Mouse (Mus musculus) frontal cortex, postnatal 14 days (tissue): ENCODE results near the gene Gm5089.
"Not testable (repeated sequence)": the region's sequence is repeated elsewhere in the genome, so short reads cannot be mapped to it uniquely, and the experiment has no call there.

Source experiments
- DNase-seq, 2 experiments: peaks; one replicate each; pipeline ENCODE4 v3.0.0; 2022; ENCODE audit warnings: low spot score in 2 of 2

Gene Gm5089

DNA sequence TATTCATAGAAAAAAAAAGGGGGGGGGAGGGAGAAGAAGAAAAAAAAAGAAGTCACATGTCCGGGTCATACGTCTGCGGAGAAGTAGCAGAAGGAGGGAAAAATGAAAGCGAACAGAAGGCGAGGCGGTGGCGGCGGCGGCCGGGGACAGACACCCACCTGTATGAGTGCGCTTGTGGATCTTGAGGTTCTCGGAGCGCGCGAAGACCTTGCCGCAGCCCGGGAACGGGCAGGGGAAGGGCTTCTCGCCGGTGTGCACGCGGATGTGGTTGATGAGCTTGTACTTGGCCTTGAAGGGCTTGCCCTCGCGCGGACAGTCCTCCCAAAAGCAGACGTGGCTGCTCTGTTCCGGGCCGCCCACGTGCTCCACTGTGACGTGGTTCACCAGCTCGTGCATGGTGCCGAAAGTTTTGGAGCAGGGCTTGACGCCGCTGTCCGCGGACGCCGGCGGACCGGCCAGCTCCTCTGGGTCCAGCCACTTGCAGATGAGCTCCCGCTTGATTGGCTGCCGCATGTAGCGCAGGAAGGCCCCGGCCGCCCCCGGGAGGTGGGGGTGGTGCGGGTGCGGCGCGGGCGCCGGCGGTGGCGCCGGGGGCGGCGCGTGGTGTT lies 12.9 kb upstream of the Gm5089 start:
- DNase-seq = not testable (repeated sequence)

DNA sequence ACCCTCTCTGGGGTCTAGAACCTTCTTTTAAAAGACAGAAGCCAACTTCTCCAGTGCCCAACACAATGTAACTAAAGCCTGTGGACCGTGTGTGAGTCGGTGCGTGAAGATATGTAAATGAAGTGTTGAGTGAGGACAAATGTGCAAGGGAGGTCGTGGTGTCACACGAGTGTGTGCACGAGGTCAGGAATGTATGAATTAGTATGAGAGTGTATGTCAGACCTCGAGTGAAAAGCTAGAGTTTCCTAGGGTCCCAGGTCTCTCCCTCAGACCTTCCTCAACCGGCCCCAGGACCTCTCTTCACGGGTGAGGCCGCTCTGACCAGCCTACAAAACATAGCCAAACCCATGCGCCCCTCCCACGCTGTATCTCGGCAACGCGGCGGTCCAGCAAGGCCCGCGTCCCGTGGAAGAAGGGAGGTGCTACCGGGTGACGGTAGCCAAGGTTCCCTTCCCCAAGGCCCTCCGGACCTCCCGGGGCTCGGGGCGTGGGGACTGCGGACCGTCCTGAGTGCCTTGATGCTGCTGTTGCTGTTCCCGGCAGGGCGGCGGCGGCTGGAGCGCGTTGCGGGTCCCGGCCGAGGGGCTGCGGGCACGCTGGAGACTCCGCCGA lies 12.3 kb upstream of the Gm5089 start:
- no peak for DNase-seq

DNA sequence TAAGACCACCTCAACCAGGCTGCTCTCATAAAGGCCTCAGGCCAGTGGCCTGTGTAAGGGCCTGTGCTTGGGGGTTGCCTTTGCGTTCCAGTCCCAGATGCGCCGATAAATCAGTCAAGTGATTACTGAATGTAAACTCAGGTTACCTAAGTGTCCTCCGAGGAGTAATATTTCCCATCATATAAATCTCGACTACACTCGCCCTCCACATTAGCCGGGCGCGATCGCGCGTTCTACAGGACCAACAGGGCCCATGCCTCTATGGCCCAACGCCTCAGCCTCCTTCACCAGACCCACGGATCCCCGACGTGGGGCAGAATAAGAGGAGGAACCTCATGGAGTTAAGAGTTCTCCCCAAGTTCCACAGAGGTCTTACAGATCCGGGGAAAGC lies 11.8 kb upstream of the Gm5089 start:
- no peak for DNase-seq

DNA sequence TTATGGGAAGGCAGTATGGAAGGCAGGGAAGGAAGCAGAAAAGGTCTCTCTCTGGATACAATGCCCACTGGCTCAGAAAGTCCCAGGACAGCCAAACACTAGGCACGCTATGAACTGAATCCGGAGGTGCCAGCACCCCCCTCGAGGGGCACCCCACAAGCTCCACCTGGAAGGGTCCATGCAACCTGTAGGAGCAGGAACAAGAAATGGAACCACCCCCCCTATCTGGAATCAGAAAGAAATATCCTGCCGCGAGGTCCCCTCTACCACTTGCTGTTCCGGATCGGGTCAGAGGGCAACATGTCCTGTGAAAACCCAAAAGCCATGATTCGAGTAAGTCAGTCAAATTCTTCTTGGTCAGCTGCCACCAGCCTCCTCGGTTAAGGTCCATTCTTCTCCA lies 11.1 kb upstream of the Gm5089 start:
- no peak for DNase-seq

DNA sequence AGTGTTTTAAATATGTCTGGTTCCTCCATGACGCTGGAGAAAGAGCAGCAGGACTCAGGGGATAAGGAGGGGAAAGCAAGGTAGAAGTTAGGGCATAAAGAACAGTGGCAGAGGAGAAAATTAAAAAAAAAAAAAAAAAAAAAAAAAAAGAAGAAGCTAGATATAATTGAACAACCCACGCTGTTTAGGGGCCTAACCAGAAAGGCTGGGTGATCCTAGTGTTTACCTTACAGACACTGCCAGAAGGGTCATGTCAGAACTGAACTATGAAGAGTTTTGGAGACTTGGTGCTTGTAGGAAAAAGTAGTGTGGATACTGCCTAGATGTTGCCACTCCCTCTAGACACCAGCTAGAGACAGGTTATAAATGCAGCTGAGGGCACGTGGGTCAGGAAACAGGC lies 10.6 kb upstream of the Gm5089 start:
- DNase-seq = no peak

DNA sequence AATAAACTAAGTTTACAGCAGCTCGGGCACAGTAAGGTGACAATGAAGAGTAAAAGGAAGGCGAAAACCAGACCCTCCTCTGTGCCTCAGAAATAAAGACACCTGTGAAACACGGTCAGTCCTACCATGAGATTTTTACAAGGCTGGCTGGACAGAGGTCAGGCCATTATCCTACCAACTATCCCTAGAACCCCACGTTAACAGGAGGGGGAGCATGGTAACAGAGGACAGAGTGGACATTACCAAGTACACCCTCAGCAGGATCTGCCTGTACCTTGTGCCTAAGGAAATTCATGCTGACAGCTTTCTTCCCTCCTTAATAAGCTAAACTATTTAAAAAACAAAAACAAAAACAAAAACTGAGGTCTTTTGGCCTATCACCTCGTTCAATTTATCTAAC lies 9.3 kb upstream of the Gm5089 start:
- no peak for DNase-seq

DNA sequence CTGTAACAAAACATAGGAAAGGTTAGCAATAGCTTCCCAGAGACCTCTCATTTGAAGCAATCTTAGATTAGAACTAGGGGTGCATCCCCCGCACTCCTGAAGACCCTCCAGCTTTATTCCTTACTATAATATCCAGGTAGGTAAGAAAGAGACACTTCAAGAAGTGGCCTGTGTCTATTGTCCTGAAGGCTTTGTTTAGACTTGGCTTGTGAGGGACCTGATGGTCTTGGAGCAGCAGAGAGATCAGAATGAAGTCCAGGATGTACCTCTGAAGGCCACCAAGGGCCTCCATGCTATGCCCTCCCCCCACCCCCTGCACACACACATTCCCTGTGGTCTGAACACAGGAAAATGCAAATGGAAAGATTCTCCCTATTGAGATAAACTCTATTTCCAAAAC lies 8.9 kb upstream of the Gm5089 start:
- no peak for DNase-seq

DNA sequence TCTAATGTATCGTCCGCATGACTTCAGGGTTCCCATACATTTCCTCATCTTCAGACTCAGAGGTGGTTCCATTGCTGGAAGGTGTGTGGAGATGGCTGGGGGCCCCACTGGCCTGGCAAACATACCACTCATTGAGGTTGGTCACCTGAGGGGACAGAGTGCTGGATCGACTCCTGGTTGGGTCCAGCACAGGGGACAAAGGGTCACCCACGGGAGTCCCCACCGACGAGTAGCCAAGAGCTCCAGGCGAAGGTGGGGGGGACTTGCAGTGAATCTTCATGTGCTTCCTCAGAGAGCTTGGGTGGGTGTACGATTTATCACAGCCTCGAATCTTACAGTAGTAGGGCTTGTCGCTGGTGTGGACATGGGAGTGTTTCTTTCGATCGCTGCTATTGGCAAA lies 8.4 kb upstream of the Gm5089 start:
- DNase-seq = not testable (repeated sequence)

DNA sequence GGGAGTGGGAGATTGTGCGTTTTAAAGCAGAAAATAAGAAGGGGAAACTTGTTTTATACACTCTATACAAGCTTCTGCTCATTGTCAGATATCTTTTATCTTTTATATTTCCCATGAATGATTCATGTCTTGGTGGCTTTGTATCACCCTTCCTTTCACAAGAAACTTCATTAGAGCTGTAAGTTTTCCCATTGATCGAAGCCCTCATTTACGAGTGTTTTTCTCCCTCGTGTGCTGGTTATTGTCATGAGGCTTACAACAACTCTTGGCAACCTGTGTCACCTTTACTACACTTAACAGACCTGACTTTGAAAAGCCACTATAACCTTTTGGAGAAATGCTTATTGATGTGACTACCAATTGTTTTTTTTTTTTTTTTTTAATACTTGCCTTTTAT lies 4.6 kb upstream of the Gm5089 start:
- no peak for DNase-seq

DNA sequence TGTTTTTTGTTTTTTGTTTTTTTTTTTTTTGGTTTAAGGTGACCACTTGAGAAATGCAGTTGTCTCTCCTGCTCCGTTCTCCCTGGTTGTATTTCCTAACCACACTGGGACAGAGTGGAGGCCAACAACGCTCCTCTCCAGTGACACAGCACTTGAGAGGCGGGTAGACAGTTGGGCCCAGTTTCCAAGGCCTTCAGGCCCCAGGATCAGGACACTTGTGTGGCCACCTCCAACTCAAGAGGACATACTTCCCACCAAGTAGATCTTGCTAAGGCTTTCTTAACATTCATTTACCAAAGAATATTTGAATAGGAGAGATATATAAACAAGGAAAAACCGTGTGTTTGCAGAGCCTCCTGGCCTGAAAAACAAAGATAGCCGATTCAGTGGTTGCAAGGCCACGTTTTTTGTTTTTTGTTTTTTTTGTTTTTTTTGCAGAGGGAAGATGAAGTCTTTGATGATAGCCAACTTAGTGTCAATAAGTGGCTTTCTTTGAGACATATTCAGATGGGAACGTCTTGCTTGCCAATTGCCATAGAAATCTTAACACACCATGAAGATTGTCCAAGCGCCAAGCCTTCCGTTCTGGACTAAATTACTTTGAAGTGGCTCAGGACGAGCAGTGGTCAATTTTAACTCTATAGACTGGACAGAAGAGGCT lies 4.1 kb upstream of the Gm5089 start:
- no peak for DNase-seq

DNA sequence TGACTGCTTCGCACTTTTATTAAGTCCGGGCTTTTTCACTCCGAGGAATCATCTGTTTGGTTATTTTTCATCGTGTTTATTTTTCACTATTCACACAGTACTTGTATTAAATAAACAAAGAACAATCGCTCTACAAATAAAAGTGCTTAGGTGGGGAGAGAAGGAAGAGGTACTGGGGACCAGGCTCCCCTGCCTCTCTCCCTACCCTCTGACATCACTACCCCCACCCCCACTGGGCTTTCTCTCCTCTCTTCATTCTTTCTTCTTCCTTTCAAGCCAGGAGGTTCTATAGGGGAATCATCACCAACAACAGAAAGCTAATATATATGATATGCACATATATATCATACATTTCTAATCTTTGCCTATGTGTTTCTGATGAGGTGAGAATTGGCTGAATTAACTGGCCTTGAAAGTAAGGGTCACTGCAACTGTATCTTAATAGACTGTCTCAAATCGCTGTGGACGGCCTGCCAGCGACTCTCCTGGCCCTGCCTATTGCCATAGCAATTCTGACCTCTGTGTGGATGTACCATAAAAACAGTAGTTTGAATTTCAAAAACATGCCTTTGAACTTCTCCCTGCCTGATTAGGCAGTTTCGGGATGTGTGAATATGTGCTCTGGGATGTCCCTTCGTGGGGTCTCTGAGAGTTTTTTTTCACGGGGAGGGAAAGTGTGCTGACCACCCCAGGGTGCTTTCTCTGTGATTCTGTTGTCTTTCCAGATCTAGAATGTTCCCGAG lies 3.3 kb upstream of the Gm5089 start:
- DNase-seq = no peak

DNA sequence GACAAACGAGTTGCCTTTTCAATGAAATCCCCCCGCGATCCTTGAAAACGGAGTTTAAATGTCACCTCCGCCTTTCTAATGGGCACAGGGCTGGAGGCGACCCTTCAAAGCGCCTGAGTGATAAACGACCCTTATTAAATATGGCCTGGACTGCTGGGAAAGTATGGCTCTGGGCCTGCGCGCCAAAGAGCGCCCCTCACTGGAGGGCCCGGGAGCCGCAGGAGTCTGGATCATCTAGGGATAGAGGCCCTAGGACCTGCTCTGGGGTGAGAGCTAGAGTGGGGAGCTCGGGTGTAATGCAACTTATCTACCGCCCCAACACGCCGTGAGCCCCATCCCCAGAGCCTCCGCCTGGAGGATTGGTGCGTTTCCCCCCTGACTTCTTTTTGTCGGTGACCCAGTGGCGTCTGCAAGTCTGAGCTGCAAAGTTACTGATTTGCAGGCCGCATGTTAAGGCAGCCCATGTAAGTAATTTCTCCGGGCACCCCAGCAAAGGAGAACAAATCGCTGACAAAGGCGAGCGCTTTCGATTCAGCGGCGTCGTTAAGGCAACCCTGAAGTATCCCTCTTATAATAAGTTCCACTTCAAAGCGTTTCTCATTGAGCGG lies 2.6 kb upstream of the Gm5089 start:
- no peak for DNase-seq

DNA sequence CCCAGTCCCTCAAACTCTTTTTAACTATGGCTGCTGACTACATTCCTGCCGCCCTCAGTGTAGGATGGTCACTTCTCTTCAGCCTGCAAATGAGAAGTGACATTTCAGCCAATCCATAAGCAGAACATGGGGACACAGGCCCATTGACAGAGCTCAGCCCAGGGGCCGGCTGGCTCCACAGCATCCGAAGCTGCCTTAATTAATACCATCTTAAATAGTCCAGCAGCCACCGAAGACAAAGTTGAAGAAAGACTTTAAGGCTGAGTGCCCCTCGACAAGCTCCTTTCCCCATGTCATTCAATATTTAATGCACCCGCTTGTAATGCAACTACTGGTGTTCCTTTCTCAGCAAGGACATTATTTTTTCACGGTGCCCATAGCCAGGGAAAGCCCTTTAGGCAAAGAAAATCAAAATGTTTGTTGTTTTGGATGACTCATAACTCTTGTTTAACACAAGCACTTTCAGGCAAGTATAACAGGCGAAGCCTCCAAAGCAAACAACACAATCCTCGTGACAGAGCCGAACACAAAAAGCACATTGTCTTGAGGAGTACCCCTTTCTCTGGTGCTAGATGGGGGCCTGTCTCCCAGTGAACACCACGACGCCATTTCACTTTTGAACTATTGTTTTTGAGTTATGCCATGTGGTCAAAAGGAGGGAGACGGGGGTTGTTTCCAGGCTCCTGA lies 1.9 kb upstream of the Gm5089 start:
- DNase-seq = no peak

DNA sequence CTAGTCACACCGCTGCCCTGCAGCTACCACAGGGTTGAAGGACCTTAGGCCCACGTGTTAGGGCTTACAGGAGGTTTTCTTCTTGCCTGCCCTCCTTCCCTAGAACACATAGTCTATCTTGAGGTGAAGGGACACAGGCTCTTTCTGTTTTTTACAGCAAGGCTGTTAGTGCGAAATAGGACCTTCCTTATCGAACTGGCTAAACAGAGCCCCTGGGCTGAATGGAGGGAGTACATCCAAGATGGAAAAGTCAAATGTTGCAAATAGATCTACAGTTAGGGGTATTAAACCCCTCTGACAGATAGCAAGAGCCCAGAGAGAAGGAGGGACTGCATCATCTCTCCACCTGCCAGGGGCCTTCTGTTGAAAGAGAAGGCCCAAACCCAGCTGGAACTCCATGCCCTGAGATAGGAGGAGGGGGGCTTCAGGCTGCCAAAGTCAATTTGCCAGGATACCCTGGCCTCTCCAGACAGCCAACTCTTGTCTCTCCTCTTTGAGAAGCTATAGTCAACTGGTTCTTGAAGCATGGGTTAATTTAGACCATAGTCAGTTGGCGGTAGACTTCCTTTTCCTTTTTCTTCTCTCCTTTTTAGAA lies 733 bp upstream of the Gm5089 start:
- DNase-seq = no peak

DNA sequence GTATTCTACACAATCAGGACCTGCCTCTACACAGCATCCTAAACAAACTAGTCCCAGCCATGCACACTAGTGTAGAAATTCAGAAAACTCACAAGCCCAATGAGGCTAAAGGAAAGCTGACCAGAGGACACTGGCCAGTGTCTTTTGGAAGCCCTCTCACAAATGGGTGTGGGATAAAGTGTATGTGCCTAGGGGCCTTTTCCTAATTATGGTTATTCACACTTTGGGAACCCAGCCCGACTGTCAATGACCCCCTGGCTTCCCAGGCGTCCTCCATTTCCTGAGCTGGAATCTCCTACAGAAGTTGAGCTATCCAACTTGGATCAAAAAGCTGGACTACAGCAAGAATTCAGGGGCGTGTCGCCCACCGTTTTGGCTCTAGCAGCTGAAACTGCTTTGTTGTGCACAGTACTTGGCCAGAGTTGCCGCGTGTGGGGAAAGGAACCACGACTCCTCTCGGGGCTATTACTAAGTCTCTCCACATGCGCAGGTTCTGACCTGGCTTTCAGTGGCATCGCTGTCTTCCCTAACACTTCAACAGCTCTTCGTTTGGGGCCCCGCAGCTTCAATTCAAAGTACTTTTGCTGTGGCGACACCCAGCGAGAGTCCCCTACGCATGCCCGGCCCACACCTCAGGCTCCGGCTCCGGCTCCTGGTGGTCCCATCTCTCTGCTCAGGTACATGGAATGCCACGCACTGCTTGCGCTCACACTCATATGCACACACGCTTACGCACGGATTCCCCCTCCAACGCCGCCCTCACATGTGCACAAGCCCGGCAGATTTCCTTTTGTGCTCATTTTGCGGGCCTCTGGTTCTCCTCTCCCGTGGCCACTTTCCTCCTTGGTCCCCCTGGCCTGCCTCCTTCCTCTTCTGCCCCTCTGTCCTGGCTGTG lies 1.1 kb downstream of the Gm5089 start:
- no peak for DNase-seq

DNA sequence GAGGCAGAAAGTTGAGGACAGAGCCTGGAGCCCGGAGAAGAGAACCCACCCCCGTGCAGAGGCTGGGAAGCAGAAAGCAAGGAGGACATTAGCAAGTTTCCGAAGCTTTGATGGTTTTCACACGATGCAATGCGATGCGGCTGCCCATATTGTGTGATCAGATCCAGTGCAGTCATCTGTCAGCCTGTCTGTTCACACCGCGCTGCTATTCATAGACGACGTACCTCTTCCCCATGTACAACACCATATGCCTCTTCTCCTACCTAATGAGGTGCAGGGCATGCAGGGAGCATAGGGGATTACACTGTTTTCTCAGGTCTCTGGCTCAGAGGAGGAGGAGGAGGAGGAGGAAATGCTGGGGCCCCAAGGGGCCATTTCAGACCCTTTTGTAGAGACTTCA lies 14.1 kb downstream of the Gm5089 start:
- DNase-seq = no peak

DNA sequence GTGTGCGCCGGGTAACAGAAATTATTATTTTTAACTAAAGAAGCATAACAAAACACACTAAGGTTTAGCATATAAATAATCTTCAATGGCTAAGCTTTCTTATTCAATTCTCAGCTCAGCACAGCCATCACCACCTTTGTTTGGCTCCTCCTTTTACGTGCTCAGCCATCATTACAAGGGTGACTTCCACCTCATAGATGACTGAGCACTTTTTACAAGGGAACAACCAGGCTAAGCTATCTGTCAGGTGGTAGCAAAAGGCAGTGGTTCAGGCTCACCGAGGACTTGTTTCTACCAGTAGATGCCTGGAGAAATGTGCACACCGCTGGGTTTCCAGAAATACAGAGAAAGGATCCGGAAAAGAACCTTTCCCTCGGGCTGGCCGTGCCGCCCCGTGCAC lies 16.9 kb downstream of the Gm5089 start:
- DNase-seq = no peak

DNA sequence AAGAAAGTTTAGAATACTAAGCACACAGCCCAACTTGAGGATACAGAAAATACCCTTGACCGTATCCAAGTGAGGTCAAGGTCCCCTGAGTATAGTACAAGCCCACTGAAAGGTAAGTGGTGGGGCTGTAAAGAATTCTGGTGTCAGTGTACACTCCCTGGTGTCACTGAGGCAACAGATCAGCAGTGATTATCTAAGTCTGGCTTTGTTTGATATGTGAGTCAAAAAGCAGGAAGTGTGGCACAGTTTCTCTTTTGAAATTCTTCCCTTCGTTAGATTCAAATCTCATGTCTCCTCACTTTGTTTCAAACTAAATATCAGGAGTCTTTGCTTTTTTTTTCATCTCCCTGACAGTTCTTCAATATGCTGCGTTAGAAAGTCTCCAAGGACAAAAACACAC lies 18.4 kb downstream of the Gm5089 start:
- no peak for DNase-seq

DNA sequence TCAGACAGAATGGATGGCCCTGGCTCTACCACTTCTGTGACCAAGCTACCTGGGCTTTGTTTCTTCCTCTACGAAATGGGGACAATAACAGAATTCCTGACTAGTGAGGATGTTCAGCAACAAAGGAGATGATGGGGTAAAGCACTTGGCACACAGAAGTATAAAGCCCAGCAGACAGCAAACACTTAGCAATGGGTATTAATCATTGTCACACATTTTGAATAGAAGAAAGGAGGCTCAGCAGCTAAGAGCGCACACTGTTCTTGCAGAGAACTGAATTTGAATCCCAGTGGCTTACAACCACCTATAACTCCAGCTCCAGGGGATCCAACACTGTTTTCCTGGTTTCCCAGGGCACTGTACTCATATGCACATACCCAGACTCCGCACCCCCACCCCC lies 23.3 kb downstream of the Gm5089 start:
- DNase-seq = no peak

DNA sequence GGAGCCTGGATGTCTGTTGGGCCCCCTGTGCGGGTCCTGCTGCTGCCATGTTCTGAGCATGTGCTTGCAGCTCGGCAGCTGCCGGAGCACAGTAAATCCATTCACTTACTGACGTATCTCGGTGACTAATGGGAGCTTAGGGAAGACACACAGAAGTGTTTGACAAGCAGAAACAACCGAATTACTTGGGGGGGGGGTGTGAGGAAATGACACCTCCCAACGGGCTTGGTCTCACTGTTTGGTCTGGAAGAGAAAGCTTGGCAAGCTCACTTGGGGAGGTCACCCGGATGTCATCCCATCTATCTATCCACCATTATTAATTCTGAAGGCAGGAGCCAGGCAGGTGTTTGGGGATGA lies 23.7 kb downstream of the Gm5089 start:
- DNase-seq = no peak
